Mouse (Mus musculus) limb, embryonic 14.5 days (tissue): ENCODE results near the gene Lamb3. TPM values are rescaled to one million over a fixed set of nuclear protein-coding genes. Genes with fewer than 3 reads are reported as not detected.
A peak's percentile ranks its signal among the peaks of the same experiment; 100 is the strongest.

Experiments
- ATAC-seq: fragments of 200-750 bp; cut with Nextera tagmentation; 2 replicates; pipeline ENCODE4 v1.8.0; 2017; ENCODE audit warnings: low read depth, moderate number of reproducible peaks, moderate TSS enrichment; ENCODE audit not compliant: low FRiP score
- DNase-seq: peaks from one replicate; pipeline ENCODE4 v3.0.0-alpha.2; 2015; ENCODE audit warnings: low spot score
- H3K27ac ChIP-seq: fragments of 300-500 bp; sonication (generic); replicated peaks from 2 replicates; pipeline ENCODE4 v1.5.1; 2014; ENCODE audit warnings: low read depth, mild to moderate bottlenecking, low read length, moderate library complexity, mixed read lengths
- H3K27me3 ChIP-seq: fragments of 300-500 bp; sonication (generic); 2 replicates; pipeline ENCODE4 v1.6.1; 2014; ENCODE audit warnings: low read length, mixed read lengths; ENCODE audit not compliant: control insufficient read depth, insufficient read depth
- H3K36me3 ChIP-seq: fragments of 300-500 bp; sonication (generic); 2 replicates; pipeline ENCODE4 v1.6.1; 2014; ENCODE audit warnings: mild to moderate bottlenecking, low read length, moderate library complexity, mixed read lengths; ENCODE audit not compliant: control insufficient read depth, insufficient read depth
- H3K4me1 ChIP-seq: fragments of 300-500 bp; sonication (generic); 2 replicates; pipeline ENCODE4 v1.6.1; 2014; ENCODE audit warnings: antibody characterized with exemption, low read length, mixed read lengths; ENCODE audit not compliant: control insufficient read depth, insufficient read depth
- H3K4me2 ChIP-seq: fragments of 300-500 bp; sonication (generic); replicated peaks from 2 replicates; pipeline ENCODE4 v1.6.1; 2014; ENCODE audit warnings: low read depth, mild to moderate bottlenecking, low read length, moderate library complexity; ENCODE audit not compliant: severe bottlenecking
- H3K4me3 ChIP-seq: fragments of 300-500 bp; sonication (generic); replicated peaks from 2 replicates; pipeline ENCODE4 v1.5.1; 2014; ENCODE audit warnings: low read length
- H3K9ac ChIP-seq: fragments of 300-500 bp; sonication (generic); 2 replicates; pipeline ENCODE4 v1.6.1; 2014; ENCODE audit warnings: mild to moderate bottlenecking, low read depth, low read length, moderate library complexity; ENCODE audit not compliant: severe bottlenecking
- H3K9me3 ChIP-seq: fragments of 300-500 bp; sonication (generic); 2 replicates; pipeline ENCODE4 v1.6.1; 2016; ENCODE audit warnings: low read length; ENCODE audit not compliant: control insufficient read depth
- POLR2A ChIP-seq: fragments of 200-500 bp; IDR thresholded peaks from 2 replicates; pipeline ENCODE4 v1.8.0; 2012; ENCODE audit warnings: inconsistent platforms, mild to moderate bottlenecking, moderate library complexity, borderline replicate concordance; ENCODE audit not compliant: insufficient read depth, insufficient read length; ENCODE audit errors: extremely low read depth
- WGBS: fragments of 180-500 bp; shearing (Covaris S2); extraction: QIAGEN DNeasy Blood & Tissue Kit; methylation state at CpG from one replicate; pipeline ENCODE4 v1.1.7; 2014; 5-methylcytosine and 5-hydroxymethylcytosine counted together
- polyA plus RNA-seq, 2 experiments: library from polyadenylated mRNA; depleted of rRNA in 1 of 2; stranded (reverse) in 1 of 2; unstranded in 1 of 2; fragments of >200 nt; fragmentation: Nextera tagmentation in 1 of 2; extraction: Ambion mirVana in 1 of 2; gene quantifications; 2 replicates each; pipeline versions ENCODE4 v1.2.1 to v1.2.3; 2012 to 2014

Gene Lamb3
- polyA plus RNA-seq, 2 experiments, result 4.0 to 4.6 TPM

- Histone ChIP-seq H3K27ac (peak overlapping the region; percentile 82), H3K4me3 (peak overlapping the region; percentile 41), H3K9me3 (no peaks in the 10 kb centered on the region), H3K4me1 (0 out of 2 replicates have a peak, but pooled peaks cover 3% of the 10 kb centered on the region), H3K27me3 (no peaks in the 10 kb centered on the region), H3K36me3 (no peaks in the 10 kb centered on the region), H3K9ac (peak overlapping the region; percentile 58), H3K4me2 (peak overlapping the region; percentile 69)
- TF ChIP-seq POLR2A, result no peak
- ATAC-seq (peak; percentile 58), DNase-seq (no peak)
- 17% methylated on average over 24 of the region's 24 CpGs for WGBS
Measured at GRCm38 (mm10) chr1:193272137-193272915, 64.8 kb downstream of the Lamb3 start.

GRCm38 (mm10) chr1:193272916-193273601, 65.6 kb downstream of the Lamb3 start, which contains the start of gene G0s2:
Gene G0s2 (minus strand): TSS chr1:193273217.
- 0 out of 2 replicates have a peak, but pooled peaks cover 3% of the 10 kb centered on the region for H3K4me1 ChIP-seq
- H3K9ac ChIP-seq, result peak within 1 kb of the TSS; percentile 58
- DNase-seq (peak; percentile 69), ATAC-seq (peak; percentile 83)
- TF ChIP-seq POLR2A, result 0 out of 2 replicates have a peak, but pooled peaks have one; percentile 19
- 0% methylated on average over 13 of the region's 23 CpGs for whole genome bisulfite sequencing
- no peaks in the 10 kb centered on the region for H3K36me3 ChIP-seq
- H3K4me2 ChIP-seq, result peak within 1 kb of the TSS; percentile 69
- H3K27me3 ChIP-seq, result no peaks in the 10 kb centered on the region
- no peaks in the 10 kb centered on the region for H3K9me3 ChIP-seq
- peak within 1 kb of the TSS; percentile 41 for H3K4me3 ChIP-seq
- H3K27ac ChIP-seq, result peak within 1 kb of the TSS; percentile 82

GRCm38 (mm10) chr1:193274407-193275071, 67.0 kb downstream of the Lamb3 start:
- Histone ChIP-seq H3K27ac (no peak overlapping the region), H3K4me2 (no peak overlapping the region), H3K9ac (no peak overlapping the region), H3K36me3 (no peaks in the 10 kb centered on the region), H3K4me3 (no peak overlapping the region), H3K9me3 (no peaks in the 10 kb centered on the region), H3K4me1 (0 out of 2 replicates have a peak, but pooled peaks cover 6% of the 10 kb centered on the region), H3K27me3 (no peaks in the 10 kb centered on the region)
- no peak for DNase-seq
- ATAC-seq, result no peak
- 81% methylated on average over 8 of the region's 8 CpGs for WGBS
- TF ChIP-seq POLR2A, result no peak

- 0 out of 2 replicates have a peak, but pooled peaks cover 3% of the 10 kb centered on the region for H3K4me1 ChIP-seq
- no peak overlapping the region for H3K9ac ChIP-seq
- 32% methylated on average over 6 of the region's 6 CpGs for WGBS
- no peaks in the 10 kb centered on the region for H3K36me3 ChIP-seq
- ATAC-seq (no peak), DNase-seq (no peak)
- no peaks in the 10 kb centered on the region for H3K9me3 ChIP-seq
- no peak overlapping the region for H3K4me3 ChIP-seq
- H3K27ac ChIP-seq, result no peak overlapping the region
- no peak for TF ChIP-seq POLR2A
- H3K4me2 ChIP-seq, result no peak overlapping the region
- no peaks in the 10 kb centered on the region for H3K27me3 ChIP-seq
Measured at GRCm38 (mm10) chr1:193278414-193279045, 71.0 kb downstream of the Lamb3 start.

- DNase-seq (no peak), ATAC-seq (no peak)
- H3K27ac ChIP-seq, result no peak overlapping the region
- H3K9ac ChIP-seq, result no peak overlapping the region
- TF ChIP-seq POLR2A, result no peak
- 0 out of 2 replicates have a peak, but pooled peaks cover 3% of the 10 kb centered on the region for H3K4me1 ChIP-seq
- no peak overlapping the region for H3K4me2 ChIP-seq
- H3K27me3 ChIP-seq, result no peaks in the 10 kb centered on the region
- H3K4me3 ChIP-seq, result no peak overlapping the region
- no peaks in the 10 kb centered on the region for H3K36me3 ChIP-seq
- WGBS, result 80% methylated on average over 4 of the region's 4 CpGs
- H3K9me3 ChIP-seq, result no peaks in the 10 kb centered on the region
Measured at GRCm38 (mm10) chr1:193279492-193279891, 72.0 kb downstream of the Lamb3 start.
